Mouse (Mus musculus) MEL (cell line): ENCODE results near the gene Cd82. TPM values are rescaled to one million over a fixed set of nuclear protein-coding genes. Genes with fewer than 3 reads are reported as not detected.

Experiments used
- DNase-seq: peaks from one replicate; pipeline ENCODE4 v3.0.0; 2011; ENCODE audit warnings: low read depth, low spot score
- H3K27ac ChIP-seq: 2 replicates; pipeline ENCODE4 v1.5.1; 2012; ENCODE audit warnings: low read depth, mild to moderate bottlenecking, control low read depth, low read length, moderate library complexity; ENCODE audit not compliant: control insufficient read depth
- H3K27me3 ChIP-seq, 2 experiments: fragments of 150-350 bp in 1 of 2; sonication (generic) in 1 of 2; 2 replicates each; pipeline ENCODE4 v1.6.1; 2012; ENCODE audit warnings: low read length in 2 of 2, mild to moderate bottlenecking in 2 of 2, improper control_type of control experiment in 1 of 2, moderate library complexity in 1 of 2; ENCODE audit not compliant: insufficient read depth in 2 of 2, control insufficient read depth in 1 of 2
- H3K36me3 ChIP-seq, 2 experiments: 2 replicates each; pipeline ENCODE4 v1.6.1; 2012 to 2014; ENCODE audit warnings: low read length in 2 of 2, improper control_type of control experiment in 1 of 2, inconsistent platforms in 1 of 2, mild to moderate bottlenecking in 1 of 2; ENCODE audit not compliant: insufficient read depth in 2 of 2, control insufficient read depth in 1 of 2
- H3K4me1 ChIP-seq, 2 experiments: fragments of 150-350 bp in 1 of 2; sonication (generic) in 1 of 2; 2 replicates each; pipeline ENCODE4 v1.6.1; 2012; ENCODE audit warnings: low read length in 2 of 2, improper control_type of control experiment in 1 of 2, mild to moderate bottlenecking in 1 of 2; ENCODE audit not compliant: insufficient read depth in 2 of 2, control insufficient read depth in 1 of 2
- H3K4me3 ChIP-seq, 2 experiments: fragments of 150-350 bp in 1 of 2; sonication (generic) in 1 of 2; 2 replicates each; pipeline ENCODE4 v1.5.1; 2012; ENCODE audit warnings: low read depth in 2 of 2, low read length in 2 of 2, mild to moderate bottlenecking in 2 of 2, moderate library complexity in 2 of 2, control low read depth in 1 of 2, improper control_type of control experiment in 1 of 2; ENCODE audit not compliant: control insufficient read depth in 1 of 2, insufficient read depth in 1 of 2
- H3K79me2 ChIP-seq: 2 replicates; pipeline ENCODE4 v1.6.1; 2012; ENCODE audit warnings: mild to moderate bottlenecking, low read length, moderate library complexity; ENCODE audit not compliant: control insufficient read depth, poor library complexity, insufficient read depth
- H3K9ac ChIP-seq: 2 replicates; pipeline ENCODE4 v1.6.1; 2012; ENCODE audit warnings: low read depth, mild to moderate bottlenecking, control low read depth, low read length, moderate library complexity; ENCODE audit not compliant: control insufficient read depth, poor library complexity, severe bottlenecking
- H3K9me3 ChIP-seq: fragments of 150-350 bp; sonication (generic); replicated peaks from 2 replicates; pipeline ENCODE4 v1.6.1; 2012; ENCODE audit warnings: mild to moderate bottlenecking, low read length, improper control_type of control experiment, moderate library complexity; ENCODE audit not compliant: insufficient read depth
- BHLHE40 ChIP-seq: IDR thresholded peaks from 2 replicates; pipeline ENCODE4 v1.6.1; 2012; ENCODE audit warnings: low read depth, mild to moderate bottlenecking, inconsistent platforms, low read length, improper control_type of control experiment, borderline replicate concordance
- CTCF ChIP-seq, 3 experiments: IDR thresholded peaks in 2 of 3; conservative IDR thresholded peaks in 1 of 3; 2 replicates each; pipeline ENCODE4 v1.5.1; 2011 to 2012; ENCODE audit warnings: low read length in 3 of 3, low read depth in 2 of 3, mild to moderate bottlenecking in 2 of 3, improper control_type of control experiment in 1 of 3, inconsistent platforms in 1 of 3, mixed read lengths in 1 of 3, moderate library complexity in 1 of 3; ENCODE audit not compliant: control insufficient read depth in 1 of 3, insufficient read depth in 1 of 3, poor library complexity in 1 of 3, severe bottlenecking in 1 of 3
- GATA1 ChIP-seq: IDR thresholded peaks from 2 replicates; pipeline ENCODE4 v1.6.1; 2011; ENCODE audit warnings: low read depth, low read length, improper control_type of control experiment
- JUND ChIP-seq: IDR thresholded peaks from 2 replicates; pipeline ENCODE4 v1.6.1; 2011; ENCODE audit warnings: low read depth, mild to moderate bottlenecking, improper control_type of control experiment, low read length
- KAT2A ChIP-seq: conservative IDR thresholded peaks from 2 replicates; pipeline ENCODE4 v1.6.1; 2012; ENCODE audit warnings: low read depth, low read length, improper control_type of control experiment, inconsistent platforms
- MAX ChIP-seq: IDR thresholded peaks from 2 replicates; pipeline ENCODE4 v1.6.1; 2011; ENCODE audit warnings: low read length, improper control_type of control experiment
- MAZ ChIP-seq: IDR thresholded peaks from 2 replicates; pipeline ENCODE4 v1.6.1; 2012; ENCODE audit warnings: low read depth, mild to moderate bottlenecking, inconsistent platforms, low read length, improper control_type of control experiment
- MXI1 ChIP-seq: IDR thresholded peaks from 2 replicates; pipeline ENCODE4 v1.6.1; 2011; ENCODE audit warnings: mild to moderate bottlenecking, low read depth, low read length, improper control_type of control experiment
- NELFE ChIP-seq: IDR thresholded peaks from 2 replicates; pipeline ENCODE4 v1.6.1; 2011; ENCODE audit warnings: low read depth, low read length, improper control_type of control experiment
- POLR2AphosphoS2 ChIP-seq: IDR thresholded peaks from 2 replicates; pipeline ENCODE4 v1.6.1; 2011; ENCODE audit warnings: low read length, improper control_type of control experiment
- POLR2AphosphoS5 ChIP-seq: IDR thresholded peaks from 2 replicates; pipeline ENCODE4 v1.6.1; 2012; ENCODE audit warnings: low read depth, borderline replicate concordance, mild to moderate bottlenecking, inconsistent platforms, low read length, moderate library complexity, mixed read lengths
- RCOR1 ChIP-seq: IDR thresholded peaks from 2 replicates; pipeline ENCODE4 v1.6.1; 2012; ENCODE audit warnings: low read depth, mild to moderate bottlenecking, inconsistent platforms, low read length, improper control_type of control experiment
- SMC3 ChIP-seq: IDR thresholded peaks from 2 replicates; pipeline ENCODE4 v1.6.1; 2011; ENCODE audit warnings: low read depth, low read length, improper control_type of control experiment
- TAL1 ChIP-seq: IDR thresholded peaks from 2 replicates; pipeline ENCODE4 v1.6.1; 2012; ENCODE audit warnings: mild to moderate bottlenecking, inconsistent platforms, low read length, moderate library complexity, mixed read lengths
- USF1 ChIP-seq: IDR thresholded peaks from 2 replicates; pipeline ENCODE4 v1.6.1; 2014; ENCODE audit warnings: low read depth, mild to moderate bottlenecking, inconsistent platforms, low read length, improper control_type of control experiment, moderate library complexity
- USF2 ChIP-seq, 2 experiments: IDR thresholded peaks; 2 replicates each; pipeline ENCODE4 v1.6.1; 2011 to 2012; ENCODE audit warnings: improper control_type of control experiment in 2 of 2, low read length in 2 of 2, borderline replicate concordance in 1 of 2, inconsistent platforms in 1 of 2, low read depth in 1 of 2, mild to moderate bottlenecking in 1 of 2; ENCODE audit not compliant: insufficient read depth in 1 of 2
- ZC3H11A ChIP-seq: IDR thresholded peaks from 2 replicates; pipeline ENCODE4 v1.6.1; 2012; ENCODE audit warnings: low read depth, mild to moderate bottlenecking, inconsistent platforms, low read length, improper control_type of control experiment
- ZNF384 ChIP-seq: IDR thresholded peaks from 2 replicates; pipeline ENCODE4 v1.6.1; 2012; ENCODE audit warnings: low read depth, mild to moderate bottlenecking, inconsistent platforms, low read length, improper control_type of control experiment
- polyA plus RNA-seq, 2 experiments: library from polyadenylated mRNA; stranded (reverse) in 1 of 2; unstranded in 1 of 2; fragments of >175 nt in 1 of 2; fragments of >200 nt in 1 of 2; gene quantifications; 2 replicates each; pipeline versions ENCODE4 v1.2.1 to v1.2.4; 2012; ENCODE audit warnings: low replicate concordance in 2 of 2, low read depth in 1 of 2; ENCODE audit not compliant: insufficient read length in 2 of 2, insufficient read depth in 1 of 2, missing spikeins in 1 of 2
- total RNA-seq: library from RNA; depleted of rRNA; stranded (reverse); fragments of 300-350 nt; gene quantifications from 2 replicates; pipeline ENCODE4 v1.2.3, GENCODE M21; 2012

Cd82 gene
- total and polyA plus RNA-seq, 3 experiments, result 37.6 to 59.7 TPM; not detected in 1

- DNase-seq, result no peak
- no peak for TF ChIP-seq NELFE
- TF ChIP-seq BHLHE40, result no peak
- no peak for TF ChIP-seq POLR2AphosphoS2
- no peak for TF ChIP-seq MXI1
- no peak for TF ChIP-seq ZC3H11A
- TF ChIP-seq GATA1, result no peak
- TF ChIP-seq CTCF (IDR thresholded peaks at IDR 0.05 in 2 of 3, conservative IDR thresholded peaks at IDR 0.05 in 1 of 3; ENCODE audit: control insufficient read depth in 1 of 3, insufficient read depth in 1 of 3, low read depth in 2 of 3, low read length in 3 of 3, poor library complexity in 1 of 3, severe bottlenecking in 1 of 3), result no peak
- TF ChIP-seq MAZ, result no peak
- no peak for TF ChIP-seq SMC3
- no peak for TF ChIP-seq JUND
- no peak for TF ChIP-seq USF2 (IDR thresholded peaks at IDR 0.05; ENCODE audit: borderline replicate concordance in 1 of 2, insufficient read depth in 1 of 2, low read depth in 1 of 2, low read length in 2 of 2)
- no peak for TF ChIP-seq MAX
- no peak for TF ChIP-seq USF1
- TF ChIP-seq POLR2AphosphoS5, result no peak
- TF ChIP-seq TAL1, result no peak
- TF ChIP-seq RCOR1, result no peak
- Histone ChIP-seq H3K36me3 (peaks cover 3 to 26% of the 10 kb centered on the region in 2 experiments; a peak in 3 of 4 replicates), H3K4me3 (no peak overlapping the region), H3K9ac (no peak overlapping the region), H3K27me3 (no peaks in the 10 kb centered on the region), H3K79me2 (no peaks in the 10 kb centered on the region), H3K9me3 (no peaks in the 10 kb centered on the region), H3K27ac (no peak overlapping the region), H3K4me1 (peaks cover 20 to 31% of the 10 kb centered on the region in 2 experiments)
These were observed 18.7 kb downstream of the Cd82 start for GRCm38 (mm10) chr2:93444280-93444679.

DNA sequence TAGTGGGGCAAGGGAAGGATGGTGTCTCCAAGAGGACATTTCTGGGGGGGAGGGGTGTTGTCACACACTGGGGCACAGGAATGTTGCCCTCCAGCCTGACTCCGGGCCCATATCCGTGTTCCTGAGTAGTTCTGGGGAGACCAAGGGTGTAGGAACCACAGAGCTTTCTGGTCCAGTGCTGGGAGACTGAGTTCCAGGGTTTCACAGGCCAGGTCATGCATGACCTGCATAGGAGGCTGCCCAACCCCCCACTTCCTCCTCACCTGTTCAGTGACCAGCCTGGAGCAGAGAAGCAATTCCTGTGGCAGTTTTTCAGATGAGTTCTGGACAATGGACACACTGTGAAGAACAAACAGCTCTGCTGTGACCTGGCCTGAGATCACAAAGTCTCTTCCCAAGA, 19.8 kb downstream of the Cd82 start:
- DNase-seq, result no peak
- H3K4me1 ChIP-seq, result peaks cover 16 to 20% of the 10 kb centered on the region in 2 experiments
- no peak for TF ChIP-seq KAT2A
- TF ChIP-seq ZNF384, result no peak
- TF ChIP-seq, all 39 proteins: peak for 0
- Histone ChIP-seq H3K9me3 (no peaks in the 10 kb centered on the region), H3K27me3 (no peaks in the 10 kb centered on the region), H3K4me3 (no peak overlapping the region), H3K27ac (no peak overlapping the region), H3K79me2 (no peaks in the 10 kb centered on the region), H3K9ac (no peak overlapping the region), H3K36me3 (peaks cover 3 to 16% of the 10 kb centered on the region in 2 experiments; a peak in 3 of 4 replicates)
